Mouse (Mus musculus): ENCODE data around the gene Mlst8.
"Not testable (repeated sequence)": the region's sequence is repeated elsewhere in the genome, so short reads cannot be mapped to it uniquely, and the experiment has no call there.

The Mlst8 gene

GRCm38 (mm10) chr17:24469336-24469909, 9.5 kb downstream of the Mlst8 start:
- DNase-seq (ENCODE audit: low spot score) = no peak

- no peak for DNase-seq (ENCODE audit: low spot score)
These were observed 10.1 kb downstream of the Mlst8 start for GRCm38 (mm10) chr17:24468636-24469246.

GRCm38 (mm10) chr17:24463374-24464133, 15.3 kb downstream of the Mlst8 start:
- DNase-seq (ENCODE audit: low spot score) = no peak

- DNase-seq (ENCODE audit: low spot score) = no peak
These were observed 15.9 kb downstream of the Mlst8 start for GRCm38 (mm10) chr17:24462932-24463331.

GRCm38 (mm10) chr17:24461580-24461979, 17.3 kb downstream of the Mlst8 start:
- DNase-seq (ENCODE audit: low spot score) = peak; percentile 42

GRCm38 (mm10) chr17:24455523-24456206, 23.2 kb downstream of the Mlst8 start:
- not testable (repeated sequence) for DNase-seq (ENCODE audit: low spot score)

GRCm38 (mm10) chr17:24454756-24455522, 23.9 kb downstream of the Mlst8 start:
- DNase-seq (ENCODE audit: low spot score) = peak; percentile 100

- peak; percentile 64 for DNase-seq (ENCODE audit: low spot score)
These were observed 24.6 kb downstream of the Mlst8 start for GRCm38 (mm10) chr17:24454218-24454755.

- DNase-seq (ENCODE audit: low spot score) = no peak
These were observed 25.5 kb downstream of the Mlst8 start for GRCm38 (mm10) chr17:24453372-24453771.

- no peak for DNase-seq (ENCODE audit: low spot score)
These were observed 27.7 kb downstream of the Mlst8 start for GRCm38 (mm10) chr17:24451220-24451619.

GRCm38 (mm10) chr17:24449507-24449906, 29.4 kb downstream of the Mlst8 start:
- no peak for DNase-seq (ENCODE audit: low spot score)

GRCm38 (mm10) chr17:24446590-24446989, 32.3 kb downstream of the Mlst8 start:
- DNase-seq (ENCODE audit: low spot score) = no peak

GRCm38 (mm10) chr17:24443409-24443808, 35.5 kb downstream of the Mlst8 start:
- no peak for DNase-seq (ENCODE audit: low spot score)

GRCm38 (mm10) chr17:24442632-24443155, 36.2 kb downstream of the Mlst8 start, which contains the start of gene Dnase1l2:
Gene Dnase1l2, minus strand, starts transcription at chr17:24443105.
- no peak for DNase-seq (ENCODE audit: low spot score)

- DNase-seq (ENCODE audit: low spot score) = no peak
These were observed 36.8 kb downstream of the Mlst8 start for GRCm38 (mm10) chr17:24442107-24442506.

GRCm38 (mm10) chr17:24441148-24441547, 37.7 kb downstream of the Mlst8 start:
- DNase-seq (ENCODE audit: low spot score) = no peak

- DNase-seq (ENCODE audit: low spot score) = no peak
These were observed 38.5 kb downstream of the Mlst8 start for GRCm38 (mm10) chr17:24440377-24440776.

GRCm38 (mm10) chr17:24437016-24437415, 41.9 kb downstream of the Mlst8 start:
- peak; percentile 50 for DNase-seq (ENCODE audit: low spot score)

- DNase-seq (ENCODE audit: low spot score) = no peak
These were observed 49.5 kb downstream of the Mlst8 start for GRCm38 (mm10) chr17:24429201-24429983.

GRCm38 (mm10) chr17:24427170-24427557, 51.7 kb downstream of the Mlst8 start:
- DNase-seq (ENCODE audit: low spot score) = no peak
